Mouse (Mus musculus) left cerebral cortex, postnatal 4 days (tissue): ENCODE data around the gene Slc26a1. TPM values are rescaled to one million over a fixed set of nuclear protein-coding genes. Genes with fewer than 3 reads are reported as not detected.
A peak's percentile ranks its signal among the peaks of the same experiment; 100 is the strongest.
"Not testable (repeated sequence)": the region's sequence is repeated elsewhere in the genome, so short reads cannot be mapped to it uniquely, and the experiment has no call there.

Experiments
- DNase-seq: peaks from one replicate; pipeline ENCODE4 v3.0.0-alpha.2; 2022
- intact Hi-C: fragments of 180-260 bp; cut with DNase I; formaldehyde crosslinking; loops from one replicate; pipeline ENCODE4 v1.15.1; 2025
- total RNA-seq, 2 experiments: library from RNA; stranded (reverse); gene quantifications; 2 replicates each; pipeline ENCODE4 v1.2.3; 2021

The Slc26a1 gene
- total RNA-seq, 2 experiments from 2014 or later, result 3.8 to 4.2 TPM

GRCm38 (mm10) chr5:108658611-108659010 lies 16.8 kb downstream of the Slc26a1 start:
- intact Hi-C loops, result no loop called here
- DNase-seq, result no peak

GRCm38 (mm10) chr5:108657406-108657805 lies 18.0 kb downstream of the Slc26a1 start:
- intact Hi-C loops, result no loop called here
- DNase-seq, result no peak

DNA sequence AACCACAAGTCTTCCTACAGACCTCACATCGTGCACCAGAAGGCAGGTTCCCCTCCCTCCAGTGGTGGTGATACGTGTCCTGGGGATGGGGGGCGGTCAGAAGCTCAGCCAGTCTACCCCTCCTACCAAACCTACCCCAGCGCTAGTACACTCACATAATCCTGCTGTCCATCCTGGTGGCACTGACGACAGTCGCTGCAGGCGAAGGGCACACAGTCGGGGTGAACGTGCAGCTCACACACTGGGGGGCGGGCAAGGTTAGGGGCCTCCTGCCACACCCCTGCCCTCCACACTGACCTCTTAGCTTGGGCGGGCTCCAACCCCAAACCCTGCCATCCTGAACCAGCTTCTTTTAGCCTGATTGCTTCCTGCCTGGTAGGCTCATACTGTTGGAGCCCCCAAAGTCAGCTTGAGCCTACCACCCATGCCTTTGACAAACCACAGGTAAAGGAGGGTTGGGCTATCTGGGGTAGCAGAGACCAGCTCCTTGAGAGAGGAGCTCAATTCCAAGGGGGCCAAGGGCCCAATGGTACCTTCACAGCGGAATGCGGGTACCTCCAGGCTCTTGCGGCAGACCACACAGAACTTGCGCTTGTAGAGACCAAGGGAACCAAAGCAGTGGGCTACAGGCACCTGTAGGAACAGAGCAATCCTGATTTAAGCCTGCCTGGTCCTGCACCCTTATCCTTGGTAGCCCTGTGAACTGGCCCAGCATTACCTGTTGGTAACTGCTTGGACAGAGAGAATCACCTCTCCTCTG lies 19.3 kb downstream of the Slc26a1 start:
- no peak for DNase-seq
- intact Hi-C loops, result no loop called here

DNA sequence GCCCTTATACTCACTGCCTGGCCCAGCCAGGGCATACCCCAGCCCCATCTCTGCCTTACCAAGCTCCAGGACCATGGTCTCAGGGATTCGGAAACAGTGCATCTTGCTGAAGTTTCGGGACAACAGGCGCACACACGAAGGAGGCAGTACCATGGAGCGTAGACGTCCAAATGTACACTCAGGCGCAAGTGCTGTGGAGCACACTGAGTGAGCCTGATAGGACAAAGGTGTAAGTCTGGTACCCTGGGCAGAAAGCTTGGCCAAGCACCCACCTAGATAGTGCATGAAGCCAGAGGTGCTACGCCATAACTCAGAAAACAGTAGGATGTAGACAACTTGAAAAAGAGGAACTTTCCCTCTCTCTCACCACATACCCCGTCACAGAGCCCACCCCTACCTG lies 20.0 kb downstream of the Slc26a1 start:
- intact Hi-C loops, result no loop called here
- no peak for DNase-seq

DNA sequence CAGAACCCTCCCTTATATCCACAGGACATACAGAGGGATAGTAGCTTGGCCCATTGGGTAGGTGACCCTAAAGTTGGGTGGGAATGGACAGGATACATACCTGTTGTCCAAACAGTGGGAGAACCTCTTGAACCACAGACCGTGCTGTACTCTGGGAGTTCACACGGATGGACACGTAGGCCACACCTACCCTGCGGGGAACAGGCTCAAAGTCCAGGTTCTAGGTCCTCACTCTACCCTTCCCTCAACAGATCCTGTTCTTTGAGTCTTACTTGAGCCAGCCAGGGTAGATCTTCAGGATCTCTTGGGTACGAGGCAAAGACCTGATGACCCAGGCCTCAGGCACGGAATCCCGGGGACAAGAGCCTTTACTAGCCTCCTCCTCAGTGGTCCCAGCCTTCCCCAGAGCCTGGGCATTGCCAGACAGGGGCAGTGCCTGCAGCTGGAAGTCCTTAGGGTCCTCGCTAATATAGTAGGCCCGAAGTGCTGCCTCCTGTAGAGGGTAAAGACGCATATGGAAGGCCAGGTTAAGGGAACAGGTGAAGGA lies 20.9 kb downstream of the Slc26a1 start:
- intact Hi-C loops, result no loop called here
- DNase-seq, result no peak

GRCm38 (mm10) chr5:108653341-108653740 lies 22.0 kb downstream of the Slc26a1 start:
- DNase-seq, result no peak
- intact Hi-C loops, result no loop called here

DNA sequence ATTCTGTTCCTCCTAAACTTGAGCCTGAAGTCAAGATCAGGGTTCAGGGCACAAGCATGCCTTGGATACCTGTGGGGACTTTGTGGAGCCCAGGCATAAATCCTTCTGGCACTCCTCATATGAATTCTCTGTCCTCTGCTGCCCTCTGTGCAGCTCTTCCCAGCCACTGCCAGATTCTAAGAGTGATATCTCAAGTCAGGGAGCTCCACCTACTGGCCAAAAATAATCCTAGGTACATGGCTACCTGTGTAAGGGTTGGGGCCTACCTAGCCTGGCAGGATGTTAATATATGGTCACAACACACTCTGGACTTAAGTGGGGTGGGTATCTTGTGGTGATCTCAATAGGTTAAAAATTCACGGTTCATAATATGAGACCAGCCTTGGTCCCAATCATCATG lies 23.5 kb downstream of the Slc26a1 start:
- DNase-seq, result peak; percentile 51
- intact Hi-C loops, result no loop called here

DNA sequence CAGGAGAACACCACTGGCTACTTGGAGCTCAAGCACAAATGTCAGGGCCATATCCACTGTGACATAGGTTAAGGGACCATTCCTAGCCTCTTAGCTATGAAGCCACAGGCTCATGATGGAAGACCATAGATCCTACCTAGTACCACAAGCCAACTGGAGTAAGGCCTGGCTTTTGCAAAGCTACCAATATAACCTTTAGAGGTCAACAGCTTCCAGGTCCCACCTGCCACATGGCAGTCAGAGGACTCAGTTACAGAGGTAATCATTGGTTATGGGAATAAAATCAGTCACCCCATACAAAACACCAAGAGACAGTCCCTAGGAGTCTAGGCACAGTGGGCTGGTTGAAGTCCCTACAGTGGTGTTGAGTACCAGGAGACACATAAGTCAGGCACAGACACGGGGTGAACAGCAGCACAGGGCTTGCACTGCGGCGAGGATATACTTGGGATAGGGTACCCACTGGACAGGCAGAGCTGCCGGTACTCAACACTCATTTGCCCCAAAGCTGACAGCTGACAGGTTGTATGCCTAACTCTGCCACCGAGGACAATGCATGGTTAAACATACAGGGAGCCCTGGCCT lies 24.1 kb downstream of the Slc26a1 start:
- intact Hi-C loops, result no loop called here

GRCm38 (mm10) chr5:108650341-108650740 lies 25.0 kb downstream of the Slc26a1 start:
- intact Hi-C loops, result no loop called here
- no peak for DNase-seq

More for the DNA sequence above, 24.1 kb downstream of the Slc26a1 start:
- no peak for DNase-seq

DNA sequence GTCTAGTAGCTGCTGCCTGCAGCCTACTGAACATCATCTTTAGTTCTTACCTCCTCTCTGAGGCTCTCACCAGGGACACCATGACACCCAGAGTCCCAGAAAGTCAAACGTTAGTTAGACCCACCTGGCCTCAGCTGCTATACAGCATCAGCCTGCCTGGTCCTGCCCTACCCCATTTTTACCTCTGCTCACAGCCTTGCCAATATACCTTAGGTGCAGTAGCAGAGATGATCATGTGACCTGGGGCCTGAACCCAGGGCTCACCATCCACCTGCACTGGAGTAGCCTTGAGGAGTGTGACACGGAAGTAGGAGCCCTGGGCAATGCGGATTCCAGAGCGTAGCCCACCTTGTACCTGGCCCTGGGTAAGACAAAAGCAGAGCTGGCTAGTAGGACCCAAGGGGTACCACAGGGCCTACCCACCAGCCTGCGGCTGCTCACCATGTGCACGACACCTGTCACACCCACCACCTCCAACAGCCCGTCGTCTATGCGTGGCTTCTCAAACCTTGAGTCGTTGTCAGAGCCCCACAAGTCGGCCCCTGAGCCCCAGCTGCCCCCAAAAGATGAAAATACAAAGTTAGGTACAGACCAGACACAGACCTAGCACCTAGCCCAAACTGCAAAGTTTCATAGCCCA lies 26.3 kb downstream of the Slc26a1 start:
- DNase-seq, result no peak
- intact Hi-C loops, result no loop called here

DNA sequence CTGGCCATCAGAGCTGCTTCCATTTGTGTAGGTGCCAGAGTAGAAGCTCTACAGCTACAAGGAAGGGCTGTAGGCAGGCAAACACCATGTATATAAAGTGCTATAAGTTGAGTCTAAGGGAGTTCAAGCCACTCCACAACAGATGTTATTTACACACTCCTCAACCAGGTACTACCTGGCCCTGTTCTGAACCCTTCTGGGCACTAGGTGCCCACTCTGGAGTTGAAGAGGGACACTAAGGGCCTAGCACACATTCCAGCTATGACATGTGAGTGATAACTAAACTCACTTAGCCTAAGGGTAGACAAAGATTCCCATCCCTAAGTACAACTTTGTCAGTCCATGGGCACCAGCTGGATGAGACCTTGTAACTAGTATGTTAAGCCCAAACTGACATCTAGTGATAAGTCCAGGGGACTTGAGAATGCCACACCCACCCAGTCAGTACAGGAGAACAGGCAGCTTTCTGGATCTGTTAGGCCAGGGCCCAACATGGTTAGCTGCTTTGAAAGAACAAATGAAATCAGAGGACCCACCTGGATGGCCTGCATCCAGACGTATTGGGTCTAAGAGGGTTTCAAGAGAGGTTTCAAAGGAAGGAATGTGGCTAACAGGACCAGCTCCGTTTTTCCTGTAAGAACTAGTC lies 27.4 kb downstream of the Slc26a1 start:
- no peak for DNase-seq
- intact Hi-C loops, result no loop called here

- no peak for DNase-seq
- intact Hi-C loops, result no loop called here
These were observed 28.1 kb downstream of the Slc26a1 start for GRCm38 (mm10) chr5:108647311-108647710.

- intact Hi-C loops, result no loop called here
- DNase-seq, result no peak
These were observed 29.1 kb downstream of the Slc26a1 start for GRCm38 (mm10) chr5:108646343-108646660.

- DNase-seq, result peak; percentile 82
- intact Hi-C loops, result no loop called here
These were observed 29.6 kb downstream of the Slc26a1 start for GRCm38 (mm10) chr5:108645651-108646342.

DNA sequence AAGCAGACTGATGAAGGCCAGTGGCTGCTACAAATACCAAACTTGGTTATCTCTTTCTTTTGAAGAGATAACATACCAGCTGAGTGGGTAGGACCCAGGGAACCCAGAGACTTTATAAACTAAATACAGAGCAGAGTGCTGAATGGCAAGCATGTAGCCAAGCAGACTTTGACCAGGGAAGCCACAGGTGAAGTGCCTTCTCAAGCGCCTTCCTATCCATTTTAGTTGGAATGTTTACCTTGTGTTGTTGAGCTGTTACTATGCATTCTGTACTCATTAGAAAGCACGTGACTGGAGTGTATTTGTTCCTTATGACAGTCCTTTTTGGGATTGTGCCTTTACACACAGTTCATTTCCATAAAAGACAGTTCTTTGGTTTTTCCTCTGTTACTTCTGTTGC lies 31.7 kb downstream of the Slc26a1 start:
- intact Hi-C loops, result no loop called here
- no peak for DNase-seq

DNA sequence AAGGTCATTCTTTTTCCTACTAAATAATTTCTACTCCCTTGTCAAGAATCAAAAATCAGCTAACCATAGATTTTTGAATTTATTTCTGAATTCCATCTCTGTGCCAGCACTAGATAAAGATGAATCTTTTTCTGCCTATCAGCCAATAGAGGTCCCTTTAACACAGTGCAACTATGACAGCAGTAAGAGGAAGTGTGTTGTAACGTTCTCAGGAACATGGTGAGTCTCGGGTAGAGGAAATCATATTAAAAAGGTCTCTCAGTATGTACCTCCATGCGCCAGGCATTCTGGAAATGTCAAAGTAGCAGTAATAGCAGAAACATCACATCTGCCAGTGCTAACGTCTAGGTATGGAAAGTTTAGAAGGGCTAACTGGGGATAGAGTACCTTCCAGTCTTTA lies 39.2 kb downstream of the Slc26a1 start:
- intact Hi-C loops, result no loop called here
- DNase-seq, result no peak

- intact Hi-C loops, DNase-seq: not testable (repeated sequence)
These were observed 41.3 kb downstream of the Slc26a1 start for GRCm38 (mm10) chr5:108634088-108634487.

DNA sequence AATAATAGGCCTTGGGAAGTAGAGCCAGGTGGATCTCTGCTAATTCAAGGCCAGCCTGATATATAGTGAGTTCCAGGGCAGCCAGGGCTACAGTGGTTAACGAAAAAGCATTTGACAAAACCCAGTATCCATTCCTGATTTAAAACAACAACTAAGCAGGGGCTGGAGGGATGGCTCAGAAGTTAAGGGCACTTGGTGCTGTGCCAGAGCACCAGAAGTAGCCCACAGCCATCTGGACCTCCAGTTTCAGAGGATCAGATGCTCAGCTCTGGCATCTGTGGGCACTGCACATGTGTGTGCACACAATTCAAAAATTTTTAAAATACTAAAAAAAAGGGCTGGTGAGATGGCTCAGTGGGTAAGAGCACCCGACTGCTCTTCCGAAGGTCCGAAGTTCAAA lies 41.7 kb downstream of the Slc26a1 start:
- peak; percentile 55 for DNase-seq
- intact Hi-C loops, result no loop called here

DNA sequence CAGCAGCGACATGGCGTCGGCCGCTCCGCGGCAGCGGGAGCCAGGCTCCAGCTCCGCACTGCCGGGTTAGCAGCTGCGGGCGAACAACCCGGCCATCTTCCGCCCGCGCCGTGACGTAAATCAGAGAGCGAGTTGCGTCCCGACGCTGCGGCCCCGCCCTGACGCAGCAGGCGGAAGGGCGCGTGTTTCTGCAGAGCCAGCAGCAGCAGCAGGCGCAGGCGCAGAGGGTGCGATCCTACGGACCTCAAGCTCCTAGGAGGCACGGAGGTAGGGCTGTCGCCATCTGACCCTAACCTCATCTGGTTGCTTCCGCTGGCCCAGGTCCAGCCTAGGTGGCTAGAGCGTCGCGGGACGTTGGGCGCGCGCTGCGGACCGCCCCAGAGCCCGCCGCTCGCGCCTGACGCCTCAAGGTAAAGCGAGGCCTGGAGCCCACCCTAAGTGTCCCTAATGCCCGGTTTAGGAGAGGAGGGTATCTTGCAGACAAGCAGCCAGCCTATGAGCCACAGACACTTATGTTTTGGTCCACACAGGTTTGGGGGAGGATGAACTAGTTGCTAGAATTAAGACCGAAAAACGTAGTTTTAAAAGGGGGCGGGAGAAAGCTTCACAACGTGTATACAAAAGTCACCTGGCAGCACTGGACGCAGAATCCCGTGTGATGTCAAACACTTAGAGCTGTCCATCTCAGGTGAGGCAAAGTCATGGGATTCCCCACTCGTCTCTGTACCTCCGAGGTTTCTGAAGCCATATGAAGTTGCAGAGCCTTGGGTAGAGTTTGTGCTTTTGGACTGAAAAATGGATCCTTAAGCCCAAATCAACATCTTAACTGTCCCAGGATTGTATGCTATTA lies 45.5 kb downstream of the Slc26a1 start, which contains the start of the genes Gak and Tmem175:
Gak (minus strand) TSS at position 122 of the 850 bp plus-strand sequence.
Tmem175 (plus strand) TSS at position 137 of the 850 bp plus-strand sequence.
- DNase-seq, result peak; percentile 93
- intact Hi-C loops, result no loop called here
